Mouse (Mus musculus) ES-Bruce4 (cell line): Measurements from ENCODE around the gene Styx. TPM values are rescaled to one million over a fixed set of nuclear protein-coding genes. Genes with fewer than 3 reads are reported as not detected.

Experiments used
- H3K27ac ChIP-seq: 2 replicates; pipeline ENCODE4 v1.5.1; 2012; ENCODE audit warnings: low read length, inconsistent platforms; ENCODE audit not compliant: insufficient read depth
- H3K27me3 ChIP-seq: 2 replicates; pipeline ENCODE4 v1.6.1; 2012; ENCODE audit warnings: mild to moderate bottlenecking, low read length, inconsistent platforms; ENCODE audit not compliant: control insufficient read depth, poor library complexity, insufficient read depth, severe bottlenecking
- H3K36me3 ChIP-seq: 2 replicates; pipeline ENCODE4 v1.6.1; 2012; ENCODE audit warnings: inconsistent platforms, mild to moderate bottlenecking, low read length, moderate library complexity; ENCODE audit not compliant: control insufficient read depth, poor library complexity, insufficient read depth, severe bottlenecking
- H3K4me1 ChIP-seq: one replicate; pipeline ENCODE4 v1.8.1; 2011; ENCODE audit warnings: low read length; ENCODE audit not compliant: control insufficient read depth, insufficient read depth
- H3K4me3 ChIP-seq: 2 replicates; pipeline ENCODE4 v1.5.1; 2011; ENCODE audit warnings: low read depth, mild to moderate bottlenecking, low read length
- H3K9ac ChIP-seq: 2 replicates; pipeline ENCODE4 v1.6.1; 2012; ENCODE audit warnings: low read depth, mild to moderate bottlenecking, inconsistent platforms; ENCODE audit not compliant: poor library complexity, severe bottlenecking
- H3K9me3 ChIP-seq: replicated peaks from 2 replicates; pipeline ENCODE4 v1.6.1; 2012; ENCODE audit warnings: mild to moderate bottlenecking, low read length, inconsistent platforms; ENCODE audit not compliant: control insufficient read depth, poor library complexity, insufficient read depth, severe bottlenecking
- CTCF ChIP-seq: IDR thresholded peaks from one replicate; pipeline ENCODE4 v1.8.1; 2011; ENCODE audit warnings: low read depth, low read length
- EP300 ChIP-seq: IDR thresholded peaks from 2 replicates; pipeline ENCODE4 v1.6.1; 2011; ENCODE audit warnings: low read depth, low read length; ENCODE audit not compliant: insufficient read depth
- POLR2A ChIP-seq: IDR thresholded peaks from one replicate; pipeline ENCODE4 v1.8.1; 2011; ENCODE audit warnings: low read length; ENCODE audit not compliant: insufficient read depth
- polyA plus RNA-seq: library from polyadenylated mRNA; stranded (reverse); fragments of >200 nt; gene quantifications from 2 replicates; pipeline ENCODE4 v1.2.4, GENCODE M21; 2011; ENCODE audit warnings: low read depth; ENCODE audit not compliant: missing spikeins, insufficient read depth, insufficient read length

Gene Styx
- polyA plus RNA-seq: 31.1 and 36.7 TPM in 2 replicates

DNA sequence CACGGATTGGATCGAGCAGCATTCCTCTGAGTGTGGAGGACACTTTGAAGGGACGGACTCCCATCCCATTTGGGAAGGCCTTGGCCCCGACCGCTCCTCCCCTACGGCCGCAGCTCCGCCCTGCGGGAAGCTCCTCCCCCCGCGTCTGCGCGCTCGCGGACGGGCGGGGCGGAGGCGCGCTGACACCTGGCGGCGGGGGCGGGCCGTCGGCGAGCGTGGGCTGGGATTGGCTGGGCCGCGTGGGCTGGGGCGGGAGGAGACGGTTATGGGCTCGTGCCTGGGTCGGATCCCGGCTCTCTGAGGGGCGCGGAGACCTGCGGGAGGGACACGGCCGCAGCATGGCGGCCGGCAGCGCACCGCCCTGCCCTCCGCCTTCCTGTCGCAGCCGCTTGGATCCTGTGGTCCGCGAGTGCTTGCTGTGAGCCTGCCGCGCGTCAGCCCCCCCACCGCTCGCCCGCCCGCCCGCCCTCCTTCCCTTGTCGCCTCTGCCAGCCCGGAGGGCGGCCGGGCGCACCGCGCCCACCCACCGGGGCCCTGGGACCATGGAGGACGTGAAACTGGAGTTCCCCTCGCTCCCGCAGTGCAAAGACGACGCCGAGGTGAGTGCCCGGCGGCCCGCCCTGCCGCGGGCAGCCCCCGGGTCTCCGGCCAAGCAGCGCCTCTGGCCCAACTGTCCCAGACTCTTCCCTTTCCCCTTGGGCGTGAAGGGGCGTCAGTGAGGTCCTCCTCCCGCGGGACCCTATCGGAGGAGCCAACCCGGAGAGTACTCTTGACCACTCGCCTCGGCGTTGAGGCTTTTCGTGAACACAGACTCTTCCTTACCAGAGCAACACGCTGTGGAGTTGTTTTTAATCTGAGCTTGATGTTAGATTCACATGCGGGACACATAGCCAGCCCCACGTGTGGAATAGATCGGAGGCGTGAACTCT is at the start of gene Styx:
TSS of gene Styx (plus strand) at position 163 of the 929 bp plus-strand sequence.
- TF ChIP-seq POLR2A (peak; percentile 46), CTCF (no peak), EP300 (no peak)
- Histone ChIP-seq H3K27ac (no peak within 1 kb of the TSS; the same call in 1 of the 2 replicates), H3K4me3 (peak within 1 kb of the TSS; percentile 94), H3K36me3 (peaks cover 25% of the 10 kb centered on the region), H3K9me3 (no peaks in the 10 kb centered on the region), H3K4me1 (no peaks in the 10 kb centered on the region), H3K27me3 (no peaks in the 10 kb centered on the region), H3K9ac (peak within 1 kb of the TSS; percentile 95)

DNA sequence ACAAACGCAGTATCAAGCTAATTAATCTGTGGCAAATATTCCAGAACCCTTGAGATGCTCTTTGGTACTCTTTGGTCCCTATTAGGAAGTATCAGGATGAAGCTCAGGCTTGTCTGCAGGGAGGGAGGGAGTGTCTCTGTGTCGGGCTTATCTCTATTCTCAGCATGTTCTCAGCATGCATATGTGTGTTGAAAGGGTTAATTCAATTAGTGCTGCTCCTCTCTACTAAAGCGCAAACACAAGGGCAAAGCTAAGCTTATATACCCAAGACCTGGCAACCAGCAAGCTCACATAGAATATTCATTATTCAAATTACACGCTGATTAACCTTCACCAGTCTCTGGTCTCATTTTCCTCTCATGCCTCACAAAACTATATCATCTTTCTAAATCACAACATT is 47.0 kb upstream of the Styx start:
- peaks cover 14% of the 10 kb centered on the region for H3K36me3 ChIP-seq
- H3K9me3 ChIP-seq: no peaks in the 10 kb centered on the region
- no peaks in the 10 kb centered on the region for H3K4me1 ChIP-seq
- no peaks in the 10 kb centered on the region for H3K27me3 ChIP-seq
- no peak for TF ChIP-seq CTCF
- no peak overlapping the region for H3K4me3 ChIP-seq
- H3K9ac ChIP-seq: no peak overlapping the region
- H3K27ac ChIP-seq: no peak overlapping the region

DNA sequence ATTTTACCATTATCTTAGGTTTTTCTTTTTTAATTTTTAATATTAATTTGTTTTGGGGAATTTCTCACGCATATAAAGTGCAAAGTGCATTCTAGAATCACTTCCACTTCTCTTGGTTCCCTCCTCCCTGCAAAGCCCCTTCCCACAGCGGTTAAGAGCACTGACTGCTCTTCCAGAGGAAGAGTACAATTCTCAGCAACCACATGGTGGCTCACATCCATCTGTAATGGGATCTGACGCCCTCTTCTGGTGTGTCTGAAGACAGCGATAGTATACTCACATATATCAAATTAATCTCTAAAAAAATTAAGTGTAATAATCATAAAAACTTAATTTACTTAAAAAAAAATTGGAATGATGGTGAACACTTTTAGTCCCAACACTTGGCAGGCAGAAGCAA is 46.5 kb upstream of the Styx start:
- no peaks in the 10 kb centered on the region for H3K27me3 ChIP-seq
- TF ChIP-seq CTCF (no peak), EP300 (no peak), POLR2A (no peak)
- no peak overlapping the region for H3K27ac ChIP-seq
- H3K9me3 ChIP-seq: no peaks in the 10 kb centered on the region
- no peak overlapping the region for H3K9ac ChIP-seq
- H3K36me3 ChIP-seq: peaks cover 14% of the 10 kb centered on the region
- H3K4me1 ChIP-seq: no peaks in the 10 kb centered on the region
- no peak overlapping the region for H3K4me3 ChIP-seq

DNA sequence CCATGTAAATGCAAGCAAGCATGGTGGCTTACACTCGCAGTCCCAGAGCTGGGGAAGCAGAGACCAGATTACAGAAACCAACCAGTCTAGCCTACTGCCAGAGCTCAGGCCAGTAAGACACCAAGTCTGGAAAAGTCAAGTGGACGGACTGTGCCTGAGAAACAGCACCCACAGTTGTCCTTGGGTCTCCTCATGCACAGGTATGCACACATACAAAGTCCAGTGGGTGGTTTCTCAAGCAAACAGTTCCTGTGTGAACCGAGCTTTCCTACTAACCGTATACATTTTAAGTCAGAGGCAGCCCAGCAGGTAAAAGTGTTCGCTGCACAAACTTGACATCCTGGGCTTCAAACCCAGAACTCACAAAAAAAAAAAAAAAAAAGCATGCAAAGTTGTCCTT is 45.0 kb upstream of the Styx start:
- H3K27me3 ChIP-seq: no peaks in the 10 kb centered on the region
- H3K9me3 ChIP-seq: no peaks in the 10 kb centered on the region
- H3K36me3 ChIP-seq: peaks cover 14% of the 10 kb centered on the region
- no peaks in the 10 kb centered on the region for H3K4me1 ChIP-seq
- H3K9ac ChIP-seq: no peak overlapping the region
- no peak for TF ChIP-seq POLR2A
- TF ChIP-seq EP300: no peak
- no peak for TF ChIP-seq CTCF
- no peak overlapping the region for H3K27ac ChIP-seq
- no peak overlapping the region for H3K4me3 ChIP-seq

DNA sequence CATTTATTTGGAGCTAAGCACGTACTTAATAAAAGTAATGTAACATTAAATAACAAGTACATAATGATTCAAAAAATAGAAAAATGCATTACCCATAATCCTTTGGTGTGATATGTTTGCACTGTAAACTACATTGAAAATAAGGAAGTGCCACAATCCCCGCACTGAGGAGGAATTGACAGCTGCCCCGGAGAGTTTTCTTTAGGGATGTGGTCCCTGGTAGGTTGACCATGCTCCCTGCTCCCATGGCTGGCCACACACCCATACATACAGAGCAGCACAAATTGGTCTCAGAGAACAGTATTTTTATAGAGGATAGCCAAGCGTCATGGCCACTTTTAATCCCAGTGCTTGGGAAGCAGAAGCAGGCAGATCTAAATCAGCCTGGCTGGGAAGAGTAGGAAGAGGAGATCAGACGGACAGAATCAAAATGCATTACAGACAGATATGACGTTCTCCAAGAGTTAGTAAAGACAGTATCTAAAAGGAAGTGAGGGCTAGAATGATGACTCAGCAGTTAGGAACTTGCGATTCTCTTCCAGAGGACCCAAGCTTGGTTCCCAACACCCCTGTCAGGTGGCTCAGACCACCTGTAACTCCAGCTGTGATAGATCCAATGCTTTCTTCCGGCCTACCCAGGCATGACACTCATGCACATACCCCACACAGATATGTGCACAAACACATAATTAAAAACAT is 43.1 kb upstream of the Styx start:
- H3K9ac ChIP-seq: no peak overlapping the region
- TF ChIP-seq EP300 (no peak), CTCF (no peak), POLR2A (no peak)

DNA sequence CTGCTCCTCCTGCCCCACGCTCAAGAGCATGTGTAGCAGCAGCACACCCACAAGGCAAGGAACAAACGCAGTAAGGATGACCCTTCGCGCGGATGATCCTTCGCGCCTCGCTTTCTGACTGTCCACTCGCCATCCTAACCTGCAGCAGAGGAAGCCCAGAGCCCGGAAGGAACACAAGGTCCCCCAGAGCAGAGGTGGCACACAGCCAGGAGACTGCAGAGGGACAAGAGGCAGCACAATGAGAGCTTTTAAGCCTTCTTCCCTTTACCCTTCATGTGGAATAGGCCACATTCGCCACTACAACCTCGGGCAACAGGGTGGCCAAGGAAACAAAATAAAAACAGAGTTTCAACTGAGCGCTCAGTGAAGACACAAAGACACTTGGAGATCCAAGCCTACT is 41.2 kb upstream of the Styx start:
- TF ChIP-seq CTCF (no peak), POLR2A (no peak), EP300 (no peak)
- Histone ChIP-seq H3K27ac (no peak overlapping the region), H3K9ac (no peak overlapping the region), H3K9me3 (no peaks in the 10 kb centered on the region), H3K4me3 (no peak overlapping the region), H3K36me3 (peaks cover 4% of the 10 kb centered on the region; the same call in 1 of the 2 replicates), H3K4me1 (no peaks in the 10 kb centered on the region), H3K27me3 (no peaks in the 10 kb centered on the region)

More for the DNA sequence above, 43.1 kb upstream of the Styx start:
- Histone ChIP-seq H3K27ac (no peak overlapping the region), H3K4me3 (no peak overlapping the region), H3K36me3 (peaks cover 10% of the 10 kb centered on the region), H3K4me1 (no peaks in the 10 kb centered on the region), H3K9me3 (no peaks in the 10 kb centered on the region), H3K27me3 (no peaks in the 10 kb centered on the region)
